Mouse (Mus musculus): Measurements from ENCODE around the gene Efcc1. TPM values are rescaled to one million over a fixed set of nuclear protein-coding genes. Genes with fewer than 3 reads are reported as not detected.

Gene Efcc1
- polyA plus RNA-seq, 1 experiment from 2014 or later = 2.3 TPM

- Histone ChIP-seq H3K4me1 (replicated peaks; ENCODE audit: control insufficient read depth, insufficient read depth, low read length) (no peaks in the 10 kb centered on the region), H3K27ac (ENCODE audit: low read length) (no peak overlapping the region), H3K9me3 (ENCODE audit: control insufficient read depth, low read length) (no peaks in the 10 kb centered on the region), H3K4me2 (ENCODE audit: low read length) (no peak overlapping the region), H3K27me3 (replicated peaks; ENCODE audit: control insufficient read depth, insufficient read depth, low read length) (no peaks in the 10 kb centered on the region), H3K4me3 (replicated peaks; ENCODE audit: low read length) (no peak overlapping the region), H3K36me3 (ENCODE audit: control insufficient read depth, insufficient read depth) (no peaks in the 10 kb centered on the region), H3K9ac (replicated peaks; ENCODE audit: low read depth, low read length) (no peak overlapping the region)
- no peak for ATAC-seq
- WGBS = 58% methylated on average over 8 of the region's 8 CpGs
These were observed 40.0 kb downstream of the Efcc1 start for GRCm38 (mm10) chr6:87770626-87771025.

- no peak overlapping the region for H3K27ac ChIP-seq (ENCODE audit: low read length)
- no peak for ATAC-seq
- 45% methylated on average over 1 of the region's 1 CpGs for WGBS
These were observed 43.8 kb downstream of the Efcc1 start for GRCm38 (mm10) chr6:87774466-87774865.

GRCm38 (mm10) chr6:87774909-87775308, 44.2 kb downstream of the Efcc1 start:
- no peak overlapping the region for H3K4me3 ChIP-seq (replicated peaks; ENCODE audit: low read length)
- WGBS = 88% methylated on average over 9 of the region's 9 CpGs
- ATAC-seq = no peak

More at GRCm38 (mm10) chr6:87774466-87774865, 43.8 kb downstream of the Efcc1 start:
- H3K9ac ChIP-seq (replicated peaks; ENCODE audit: low read depth, low read length) = no peak overlapping the region
- no peaks in the 10 kb centered on the region for H3K9me3 ChIP-seq (ENCODE audit: control insufficient read depth, low read length)
- H3K4me2 ChIP-seq (ENCODE audit: low read length) = no peak overlapping the region
- H3K36me3 ChIP-seq (ENCODE audit: control insufficient read depth, insufficient read depth) = no peaks in the 10 kb centered on the region
- H3K27me3 ChIP-seq (replicated peaks; ENCODE audit: control insufficient read depth, insufficient read depth, low read length) = no peaks in the 10 kb centered on the region
- H3K4me1 ChIP-seq (replicated peaks; ENCODE audit: control insufficient read depth, insufficient read depth, low read length) = no peaks in the 10 kb centered on the region
- no peak overlapping the region for H3K4me3 ChIP-seq (replicated peaks; ENCODE audit: low read length)

GRCm38 (mm10) chr6:87775588-87776245, 45.0 kb downstream of the Efcc1 start:
- no peak overlapping the region for H3K4me2 ChIP-seq (ENCODE audit: low read length)
- 80% methylated on average over 3 of the region's 3 CpGs for WGBS

More at GRCm38 (mm10) chr6:87774909-87775308, 44.2 kb downstream of the Efcc1 start:
- H3K9me3 ChIP-seq (ENCODE audit: control insufficient read depth, low read length) = no peaks in the 10 kb centered on the region
- no peaks in the 10 kb centered on the region for H3K4me1 ChIP-seq (replicated peaks; ENCODE audit: control insufficient read depth, insufficient read depth, low read length)
- H3K27ac ChIP-seq (ENCODE audit: low read length) = no peak overlapping the region
- no peaks in the 10 kb centered on the region for H3K27me3 ChIP-seq (replicated peaks; ENCODE audit: control insufficient read depth, insufficient read depth, low read length)
- no peak overlapping the region for H3K4me2 ChIP-seq (ENCODE audit: low read length)
- H3K9ac ChIP-seq (replicated peaks; ENCODE audit: low read depth, low read length) = no peak overlapping the region
- H3K36me3 ChIP-seq (ENCODE audit: control insufficient read depth, insufficient read depth) = no peaks in the 10 kb centered on the region

GRCm38 (mm10) chr6:87776663-87777062, 46.0 kb downstream of the Efcc1 start:
- no peak overlapping the region for H3K4me2 ChIP-seq (ENCODE audit: low read length)
- no peaks in the 10 kb centered on the region for H3K36me3 ChIP-seq (ENCODE audit: control insufficient read depth, insufficient read depth)
- no peaks in the 10 kb centered on the region for H3K4me1 ChIP-seq (replicated peaks; ENCODE audit: control insufficient read depth, insufficient read depth, low read length)
- no peak for ATAC-seq
- H3K4me3 ChIP-seq (replicated peaks; ENCODE audit: low read length) = no peak overlapping the region
- no peak overlapping the region for H3K9ac ChIP-seq (replicated peaks; ENCODE audit: low read depth, low read length)
- H3K9me3 ChIP-seq (ENCODE audit: control insufficient read depth, low read length) = no peaks in the 10 kb centered on the region
- H3K27ac ChIP-seq (ENCODE audit: low read length) = no peak overlapping the region
- WGBS = 90% methylated on average over 1 of the region's 1 CpGs
- no peaks in the 10 kb centered on the region for H3K27me3 ChIP-seq (replicated peaks; ENCODE audit: control insufficient read depth, insufficient read depth, low read length)

More at GRCm38 (mm10) chr6:87775588-87776245, 45.0 kb downstream of the Efcc1 start:
- no peak overlapping the region for H3K9ac ChIP-seq (replicated peaks; ENCODE audit: low read depth, low read length)
- H3K27ac ChIP-seq (ENCODE audit: low read length) = no peak overlapping the region
- no peak overlapping the region for H3K4me3 ChIP-seq (replicated peaks; ENCODE audit: low read length)
- no peak for ATAC-seq
- no peaks in the 10 kb centered on the region for H3K27me3 ChIP-seq (replicated peaks; ENCODE audit: control insufficient read depth, insufficient read depth, low read length)
- no peaks in the 10 kb centered on the region for H3K4me1 ChIP-seq (replicated peaks; ENCODE audit: control insufficient read depth, insufficient read depth, low read length)
- no peaks in the 10 kb centered on the region for H3K9me3 ChIP-seq (ENCODE audit: control insufficient read depth, low read length)
- no peaks in the 10 kb centered on the region for H3K36me3 ChIP-seq (ENCODE audit: control insufficient read depth, insufficient read depth)

GRCm38 (mm10) chr6:87777842-87778241, 47.2 kb downstream of the Efcc1 start, which contains the start of gene Gp9:
Gene Gp9, plus strand, starts transcription at chr6:87778072.
- H3K9ac ChIP-seq (replicated peaks; ENCODE audit: low read depth, low read length) = no peak within 1 kb of the TSS
- ATAC-seq = no peak

GRCm38 (mm10) chr6:87778294-87779173, 47.9 kb downstream of the Efcc1 start:
- no peaks in the 10 kb centered on the region for H3K27me3 ChIP-seq (replicated peaks; ENCODE audit: control insufficient read depth, insufficient read depth, low read length)
- H3K4me2 ChIP-seq (ENCODE audit: low read length) = no peak overlapping the region
- H3K36me3 ChIP-seq (ENCODE audit: control insufficient read depth, insufficient read depth) = no peaks in the 10 kb centered on the region
- H3K4me3 ChIP-seq (replicated peaks; ENCODE audit: low read length) = no peak overlapping the region
- H3K9me3 ChIP-seq (ENCODE audit: control insufficient read depth, low read length) = no peaks in the 10 kb centered on the region
- H3K9ac ChIP-seq (replicated peaks; ENCODE audit: low read depth, low read length) = no peak overlapping the region
- no peak for ATAC-seq
- no peak overlapping the region for H3K27ac ChIP-seq (ENCODE audit: low read length)
- WGBS = 78% methylated on average over 11 of the region's 11 CpGs
- H3K4me1 ChIP-seq (replicated peaks; ENCODE audit: control insufficient read depth, insufficient read depth, low read length) = no peaks in the 10 kb centered on the region

More at GRCm38 (mm10) chr6:87777842-87778241, 47.2 kb downstream of the Efcc1 start, which contains the start of gene Gp9:
- Histone ChIP-seq H3K4me3 (replicated peaks; ENCODE audit: low read length) (no peak within 1 kb of the TSS), H3K4me2 (ENCODE audit: low read length) (no peak within 1 kb of the TSS), H3K36me3 (ENCODE audit: control insufficient read depth, insufficient read depth) (no peaks in the 10 kb centered on the region), H3K4me1 (replicated peaks; ENCODE audit: control insufficient read depth, insufficient read depth, low read length) (no peaks in the 10 kb centered on the region), H3K27me3 (replicated peaks; ENCODE audit: control insufficient read depth, insufficient read depth, low read length) (no peaks in the 10 kb centered on the region), H3K27ac (ENCODE audit: low read length) (no peak within 1 kb of the TSS), H3K9me3 (ENCODE audit: control insufficient read depth, low read length) (no peaks in the 10 kb centered on the region)
- WGBS = 72% methylated on average over 2 of the region's 2 CpGs

- H3K9ac ChIP-seq (replicated peaks; ENCODE audit: low read depth, low read length) = no peak overlapping the region
- no peak overlapping the region for H3K27ac ChIP-seq (ENCODE audit: low read length)
- H3K36me3 ChIP-seq (ENCODE audit: control insufficient read depth, insufficient read depth) = no peaks in the 10 kb centered on the region
- no peak overlapping the region for H3K4me2 ChIP-seq (ENCODE audit: low read length)
- H3K4me3 ChIP-seq (replicated peaks; ENCODE audit: low read length) = no peak overlapping the region
- no peaks in the 10 kb centered on the region for H3K27me3 ChIP-seq (replicated peaks; ENCODE audit: control insufficient read depth, insufficient read depth, low read length)
- H3K9me3 ChIP-seq (ENCODE audit: control insufficient read depth, low read length) = no peaks in the 10 kb centered on the region
- no peak for ATAC-seq
- no peaks in the 10 kb centered on the region for H3K4me1 ChIP-seq (replicated peaks; ENCODE audit: control insufficient read depth, insufficient read depth, low read length)
- 86% methylated on average over 11 of the region's 11 CpGs for WGBS
These were observed 48.8 kb downstream of the Efcc1 start for GRCm38 (mm10) chr6:87779174-87780165.
